Mouse (Mus musculus) myocyte (in vitro differentiated cells): ENCODE measurements at regions not wholly inside any gene's neighbourhood (a gene's known extent, or its start where the extent isn't known, plus 50 kb on each side); places are given as distances from the start of the nearest gene placed in this dataset.

ENCODE experiments used
- CEBPB ChIP-seq: IDR thresholded peaks from 2 replicates; pipeline ENCODE4 v1.6.1; 2011; ENCODE audit warnings: mild to moderate bottlenecking, moderate library complexity; ENCODE audit not compliant: poor library complexity, insufficient read depth, severe bottlenecking
- E2F4 ChIP-seq: IDR thresholded peaks from one replicate; pipeline ENCODE4 v1.6.1; 2011; ENCODE audit warnings: mild to moderate bottlenecking, control low read depth, moderate library complexity; ENCODE audit not compliant: insufficient read depth
- MAX ChIP-seq: IDR thresholded peaks from one replicate; pipeline ENCODE4 v1.6.1; 2011; ENCODE audit warnings: low read depth, mild to moderate bottlenecking, control low read depth
- POLR2A ChIP-seq: IDR thresholded peaks from one replicate; pipeline ENCODE4 v1.6.1; 2011; ENCODE audit warnings: low read depth, mild to moderate bottlenecking, control low read depth, moderate library complexity; ENCODE audit not compliant: insufficient read length
- TCF12 ChIP-seq: IDR thresholded peaks from one replicate; pipeline ENCODE4 v1.6.1; 2011; ENCODE audit warnings: mild to moderate bottlenecking, control low read depth; ENCODE audit not compliant: poor library complexity, insufficient read depth, severe bottlenecking

DNA sequence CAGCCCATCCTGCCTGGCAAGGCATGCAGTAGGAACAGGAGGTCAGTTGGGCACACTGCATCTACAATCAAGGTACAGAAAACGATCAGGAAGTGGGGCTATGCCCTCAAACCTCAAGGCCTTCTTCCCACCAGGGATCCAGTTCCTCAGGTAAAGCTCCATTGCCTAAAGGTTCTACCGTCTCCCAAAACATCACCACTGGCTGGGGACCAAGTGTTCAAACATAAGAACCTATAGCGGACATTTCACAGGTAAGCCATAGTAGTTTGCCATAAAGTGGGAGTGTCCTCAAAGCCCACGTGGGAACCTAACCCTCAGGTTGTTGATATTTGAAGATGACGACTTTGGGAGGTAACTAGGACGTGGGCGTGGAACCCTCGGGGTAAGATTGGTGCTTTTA, 72.3 kb upstream of the Map1b start:
- TF ChIP-seq E2F4: no peak
- no peak for TF ChIP-seq POLR2A
- TF ChIP-seq TCF12: no peak
- TF ChIP-seq MAX: no peak
- TF ChIP-seq CEBPB: no peak
